Mouse (Mus musculus) C2C12 (cell line): Measurements from ENCODE around the gene Rerg. TPM values are rescaled to one million over a fixed set of nuclear protein-coding genes. Genes with fewer than 3 reads are reported as not detected.

Source experiments
- H3K27me3 ChIP-seq: one replicate; pipeline ENCODE4 v1.6.1; 2011; ENCODE audit not compliant: control insufficient read depth, insufficient read depth, insufficient read length
- H3K36me3 ChIP-seq: one replicate; pipeline ENCODE4 v1.6.1; 2011; ENCODE audit not compliant: control insufficient read depth, insufficient read depth
- H3K4me3 ChIP-seq: one replicate; pipeline ENCODE4 v1.5.1; 2011; ENCODE audit warnings: mild to moderate bottlenecking, control low read depth; ENCODE audit not compliant: poor library complexity, insufficient read depth, severe bottlenecking
- H3K79me2 ChIP-seq: one replicate; pipeline ENCODE4 v1.6.1; 2011; ENCODE audit not compliant: control insufficient read depth, insufficient read depth
- H3K79me3 ChIP-seq: one replicate; pipeline ENCODE4 v1.6.1; 2011; ENCODE audit warnings: low read depth, control low read depth
- H3ac ChIP-seq: one replicate; pipeline ENCODE3; 2011; ENCODE audit warnings: low read depth; ENCODE audit not compliant: control insufficient read depth, insufficient read length
- CEBPB ChIP-seq: IDR thresholded peaks from one replicate; pipeline ENCODE4 v1.6.1; 2011; ENCODE audit warnings: low read depth, mild to moderate bottlenecking, control low read depth, moderate library complexity
- CTCF ChIP-seq: IDR thresholded peaks from one replicate; pipeline ENCODE4 v1.5.1; 2011; ENCODE audit not compliant: control insufficient read depth, insufficient read depth, insufficient read length
- FOSL1 ChIP-seq: IDR thresholded peaks from one replicate; pipeline ENCODE4 v1.8.0; 2011; ENCODE audit warnings: mild to moderate bottlenecking, low read length; ENCODE audit not compliant: poor library complexity, insufficient read depth, severe bottlenecking
- MAX ChIP-seq: IDR thresholded peaks from one replicate; pipeline ENCODE4 v1.6.1; 2011; ENCODE audit warnings: mild to moderate bottlenecking, control low read depth
- MYOD1 ChIP-seq: IDR thresholded peaks from one replicate; pipeline ENCODE4 v1.6.1; 2011; ENCODE audit warnings: low read depth; ENCODE audit not compliant: control insufficient read depth, insufficient read length
- MYOG ChIP-seq: IDR thresholded peaks from one replicate; pipeline ENCODE4 v1.6.1; 2011; ENCODE audit not compliant: control insufficient read depth, insufficient read length; ENCODE audit errors: extremely low read depth
- USF1 ChIP-seq: IDR thresholded peaks from one replicate; pipeline ENCODE4 v1.6.1; 2011; ENCODE audit warnings: low read depth, mild to moderate bottlenecking, control low read depth, moderate library complexity
- polyA plus RNA-seq: library from polyadenylated mRNA; unstranded; fragments of >200 nt; fragmentation: generic; extraction: Trizol; gene quantifications from one replicate; pipeline ENCODE4 v1.2.1, GENCODE M21; 2012; ENCODE audit warnings: missing spikeins

Gene Rerg
- polyA plus RNA-seq, 1 experiment = 0.21 TPM

DNA sequence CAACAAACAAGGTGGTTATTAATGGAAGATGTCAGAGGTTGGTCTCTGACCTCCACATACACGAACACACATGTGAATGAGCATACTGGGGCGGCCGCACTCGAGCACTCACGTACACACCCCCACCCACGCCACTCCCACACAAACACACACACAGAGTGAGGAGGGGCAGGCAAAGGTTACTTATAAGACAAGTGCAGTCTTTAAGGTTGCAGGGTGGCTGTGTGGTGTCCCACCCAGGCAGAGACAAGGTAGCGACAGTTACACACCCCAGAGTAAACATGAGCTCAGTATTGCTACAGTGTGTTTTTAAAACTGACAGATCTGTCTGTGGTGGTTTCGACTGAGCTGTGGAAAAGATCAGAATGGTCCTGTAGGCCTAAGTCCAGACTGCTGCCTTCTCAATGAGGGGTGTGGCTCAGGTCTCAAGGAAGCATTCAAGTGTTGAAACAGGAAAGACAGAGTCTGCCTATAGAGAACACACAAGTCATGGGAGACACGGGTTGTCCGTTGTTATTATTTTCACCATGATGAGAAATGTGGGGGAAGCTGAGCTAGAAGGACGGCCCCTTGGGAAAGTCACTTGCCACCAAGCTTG, 8.7 kb downstream of the Rerg start:
- Histone ChIP-seq H3K79me2 (no peaks in the 10 kb centered on the region), H3K36me3 (no peaks in the 10 kb centered on the region), H3K27me3 (no peaks in the 10 kb centered on the region), H3K79me3 (no peaks in the 10 kb centered on the region), H3K4me3 (no peak overlapping the region), H3ac (no peak overlapping the region)
- TF ChIP-seq FOSL1 (no peak), CTCF (no peak), MYOG (no peak), MAX (no peak), MYOD1 (no peak), CEBPB (no peak)

DNA sequence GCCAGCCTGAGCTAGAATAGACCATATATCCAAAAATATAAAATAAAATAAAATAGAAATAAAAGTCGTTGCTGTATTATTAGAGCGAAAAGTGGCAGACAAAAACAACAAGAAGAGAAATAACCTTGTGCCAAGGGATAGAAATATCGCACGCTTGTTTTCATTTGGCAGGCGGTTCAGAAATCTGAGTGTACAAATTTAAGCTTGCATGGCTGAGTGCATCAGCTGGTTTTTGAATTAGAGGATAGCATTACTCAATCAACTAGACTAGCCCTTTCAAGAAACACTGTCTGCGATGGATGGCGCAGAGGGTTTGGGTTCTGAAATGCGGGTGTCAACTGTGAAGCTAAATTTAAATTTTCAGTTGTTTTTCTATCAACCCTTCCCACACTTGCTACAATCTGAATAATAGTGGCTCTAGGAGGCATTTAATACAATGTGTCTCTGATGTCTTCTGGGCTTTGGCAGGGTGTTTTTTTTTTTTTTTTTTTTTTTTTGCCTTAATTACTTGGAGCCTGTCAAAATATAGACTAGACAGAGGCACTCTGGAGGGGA, 10.8 kb downstream of the Rerg start:
- no peak overlapping the region for H3ac ChIP-seq
- TF ChIP-seq FOSL1 (no peak), MYOG (no peak), CEBPB (no peak), CTCF (no peak), MYOD1 (no peak), MAX (no peak)
- H3K4me3 ChIP-seq = no peak overlapping the region
- H3K79me3 ChIP-seq = no peaks in the 10 kb centered on the region
- no peaks in the 10 kb centered on the region for H3K79me2 ChIP-seq
- H3K36me3 ChIP-seq = no peaks in the 10 kb centered on the region
- no peaks in the 10 kb centered on the region for H3K27me3 ChIP-seq

DNA sequence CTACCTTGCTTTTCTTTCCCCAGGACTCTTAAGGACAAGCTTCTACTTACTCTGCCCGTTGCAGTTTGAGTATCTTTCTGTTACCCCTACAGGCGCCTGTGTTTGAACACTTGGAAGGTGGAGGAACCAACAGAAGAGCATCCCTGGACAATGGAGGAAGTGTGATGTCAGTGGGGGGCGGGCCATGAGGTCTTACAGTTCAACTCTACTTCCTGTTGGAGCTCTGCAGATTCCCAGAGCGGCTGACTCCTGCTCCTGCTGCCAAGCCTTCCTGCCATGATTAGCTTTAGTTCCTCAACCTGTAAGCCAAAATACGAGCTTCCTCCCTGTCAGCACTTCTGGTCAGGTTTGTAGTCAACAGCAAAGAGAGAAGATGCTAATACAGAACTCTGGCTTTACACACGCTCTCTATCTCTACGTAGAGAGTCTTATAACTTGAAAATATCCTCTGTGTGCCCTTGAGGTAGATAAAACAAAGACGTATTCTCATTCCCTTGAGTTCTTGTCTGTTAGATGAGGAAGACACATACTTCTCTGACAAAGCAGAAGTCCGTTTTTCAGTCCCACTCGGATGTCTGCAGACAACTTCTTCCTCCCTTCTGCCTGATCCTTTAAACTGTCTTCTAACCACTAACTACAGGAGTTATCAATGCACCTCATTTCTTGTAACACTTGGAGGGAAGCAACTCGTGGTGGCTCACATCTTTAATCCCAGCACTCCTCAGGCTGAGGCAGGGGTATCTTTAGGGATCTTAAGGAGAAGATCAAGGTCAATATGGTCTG, 13.7 kb downstream of the Rerg start:
- Histone ChIP-seq H3K27me3 (no peaks in the 10 kb centered on the region), H3K4me3 (no peak overlapping the region), H3K36me3 (no peaks in the 10 kb centered on the region), H3K79me2 (no peaks in the 10 kb centered on the region), H3K79me3 (no peaks in the 10 kb centered on the region), H3ac (no peak overlapping the region)
- no peak for TF ChIP-seq FOSL1
- TF ChIP-seq MYOD1 = no peak
- TF ChIP-seq CEBPB = no peak
- TF ChIP-seq MAX = no peak
- TF ChIP-seq USF1 = no peak
- no peak for TF ChIP-seq MYOG
- TF ChIP-seq CTCF = no peak

DNA sequence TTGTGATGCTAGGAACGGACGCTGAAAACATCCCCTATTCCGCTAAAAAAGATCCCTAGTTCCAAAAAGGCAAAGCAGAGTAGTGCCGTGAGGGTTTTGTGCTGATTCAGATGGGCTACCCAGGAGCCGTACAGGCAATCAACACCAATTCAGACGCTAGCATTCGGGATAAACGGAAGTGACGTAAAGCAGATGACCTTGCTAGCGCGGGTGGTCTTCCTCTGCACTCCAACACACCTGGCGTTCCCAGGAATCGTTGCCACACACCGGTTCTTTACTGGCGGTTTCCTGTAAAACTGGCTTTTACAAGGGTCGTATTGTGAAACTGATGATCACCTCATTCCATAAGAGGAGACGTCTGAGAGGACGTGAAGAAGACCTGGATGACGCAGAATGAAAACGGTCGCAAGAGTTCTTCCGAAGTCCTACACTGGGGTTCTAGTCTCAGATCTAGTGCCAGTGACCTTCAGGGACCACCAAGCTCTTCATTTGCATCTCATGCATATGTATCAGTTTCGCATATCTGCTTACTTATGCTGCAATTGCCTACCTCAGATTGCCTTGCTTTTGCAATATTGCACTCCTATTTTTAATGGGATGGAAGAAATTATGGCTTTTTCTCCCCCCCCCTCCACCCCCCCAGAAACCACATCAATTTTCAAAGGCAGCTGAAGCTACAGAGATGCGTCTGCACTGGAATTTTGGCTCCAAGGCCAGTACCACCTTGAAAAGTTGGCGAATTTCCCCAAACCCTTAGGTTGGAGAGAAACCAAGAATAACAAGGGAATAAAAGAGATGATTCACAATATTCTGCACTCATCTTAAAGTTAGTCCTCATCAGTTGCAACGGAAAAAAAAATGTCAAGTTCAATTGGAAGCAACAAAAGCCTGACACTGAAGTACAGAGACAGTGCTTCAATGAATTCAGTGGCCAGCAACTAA, 14.8 kb downstream of the Rerg start:
- Histone ChIP-seq H3K27me3 (no peaks in the 10 kb centered on the region), H3K79me3 (no peaks in the 10 kb centered on the region), H3K4me3 (no peak overlapping the region), H3K36me3 (no peaks in the 10 kb centered on the region), H3ac (no peak overlapping the region), H3K79me2 (no peaks in the 10 kb centered on the region)
- no peak for TF ChIP-seq MYOG
- TF ChIP-seq CEBPB = peak; percentile 83
- TF ChIP-seq MYOD1 = peak; percentile 85

DNA sequence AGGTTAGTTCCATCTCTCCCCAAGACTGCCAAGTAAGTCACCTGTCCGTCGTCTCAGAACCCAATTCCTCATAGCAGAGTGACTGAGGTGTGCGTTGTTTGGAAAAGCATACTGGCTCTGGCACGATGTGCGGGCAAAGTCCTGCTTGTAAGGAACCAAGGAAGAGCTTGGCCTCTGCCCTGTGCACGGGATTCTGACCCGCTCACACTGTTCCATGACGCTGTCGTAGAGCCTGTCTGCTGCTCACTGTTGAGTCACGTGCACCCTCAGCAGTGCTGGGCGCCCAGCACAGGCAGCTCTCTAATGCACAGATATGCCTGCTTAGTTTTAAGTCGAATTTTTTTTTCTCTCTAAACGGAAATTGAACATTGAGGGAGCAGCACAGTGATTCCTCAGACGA, 17.3 kb downstream of the Rerg start:
- no peaks in the 10 kb centered on the region for H3K36me3 ChIP-seq
- H3ac ChIP-seq = no peak overlapping the region
- no peaks in the 10 kb centered on the region for H3K79me3 ChIP-seq
- H3K79me2 ChIP-seq = no peaks in the 10 kb centered on the region
- TF ChIP-seq MAX (no peak), USF1 (no peak), FOSL1 (no peak), CEBPB (no peak)
- no peaks in the 10 kb centered on the region for H3K27me3 ChIP-seq
- H3K4me3 ChIP-seq = no peak overlapping the region

DNA sequence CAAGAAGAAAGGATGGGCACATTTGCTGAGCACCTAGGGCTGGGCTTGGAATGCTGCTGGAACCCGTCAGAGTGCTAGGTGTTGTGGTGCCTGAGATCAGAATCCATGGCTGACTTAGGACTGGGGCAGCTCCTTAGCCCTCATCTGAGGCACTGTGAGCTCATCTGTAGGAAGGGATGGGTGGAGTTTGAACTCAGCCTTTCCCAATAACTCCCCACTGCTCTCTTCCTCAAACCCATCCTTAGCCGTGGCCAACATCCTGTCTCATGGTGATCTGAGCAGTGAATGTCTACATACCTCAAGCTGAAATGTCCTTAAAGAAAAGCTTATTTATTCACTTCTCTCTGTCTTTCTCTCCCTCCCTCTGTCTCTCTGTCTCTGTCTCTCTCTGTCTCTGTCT, 19.3 kb downstream of the Rerg start:
- H3K27me3 ChIP-seq = no peaks in the 10 kb centered on the region
- no peak overlapping the region for H3K4me3 ChIP-seq
- H3K79me2 ChIP-seq = no peaks in the 10 kb centered on the region
- no peaks in the 10 kb centered on the region for H3K36me3 ChIP-seq
- H3ac ChIP-seq = no peak overlapping the region
- no peaks in the 10 kb centered on the region for H3K79me3 ChIP-seq
- TF ChIP-seq FOSL1 (no peak), CEBPB (no peak)
